Mouse (Mus musculus) MEL (cell line): ENCODE results near the gene Bst2. TPM values are rescaled to one million over a fixed set of nuclear protein-coding genes. Genes with fewer than 3 reads are reported as not detected.

Experiments used
- DNase-seq: peaks from one replicate; pipeline ENCODE4 v3.0.0; 2011; ENCODE audit warnings: low read depth, low spot score
- H3K27ac ChIP-seq: 2 replicates; pipeline ENCODE4 v1.5.1; 2012; ENCODE audit warnings: low read depth, mild to moderate bottlenecking, control low read depth, low read length, moderate library complexity; ENCODE audit not compliant: control insufficient read depth
- H3K27me3 ChIP-seq, 2 experiments: fragments of 150-350 bp in 1 of 2; sonication (generic) in 1 of 2; 2 replicates each; pipeline ENCODE4 v1.6.1; 2012; ENCODE audit warnings: low read length in 2 of 2, mild to moderate bottlenecking in 2 of 2, improper control_type of control experiment in 1 of 2, moderate library complexity in 1 of 2; ENCODE audit not compliant: insufficient read depth in 2 of 2, control insufficient read depth in 1 of 2
- H3K36me3 ChIP-seq, 2 experiments: 2 replicates each; pipeline ENCODE4 v1.6.1; 2012 to 2014; ENCODE audit warnings: low read length in 2 of 2, improper control_type of control experiment in 1 of 2, inconsistent platforms in 1 of 2, mild to moderate bottlenecking in 1 of 2; ENCODE audit not compliant: insufficient read depth in 2 of 2, control insufficient read depth in 1 of 2
- H3K4me1 ChIP-seq, 2 experiments: fragments of 150-350 bp in 1 of 2; sonication (generic) in 1 of 2; 2 replicates each; pipeline ENCODE4 v1.6.1; 2012; ENCODE audit warnings: low read length in 2 of 2, improper control_type of control experiment in 1 of 2, mild to moderate bottlenecking in 1 of 2; ENCODE audit not compliant: insufficient read depth in 2 of 2, control insufficient read depth in 1 of 2
- H3K4me3 ChIP-seq, 2 experiments: fragments of 150-350 bp in 1 of 2; sonication (generic) in 1 of 2; 2 replicates each; pipeline ENCODE4 v1.5.1; 2012; ENCODE audit warnings: low read depth in 2 of 2, low read length in 2 of 2, mild to moderate bottlenecking in 2 of 2, moderate library complexity in 2 of 2, control low read depth in 1 of 2, improper control_type of control experiment in 1 of 2; ENCODE audit not compliant: control insufficient read depth in 1 of 2, insufficient read depth in 1 of 2
- H3K79me2 ChIP-seq: 2 replicates; pipeline ENCODE4 v1.6.1; 2012; ENCODE audit warnings: mild to moderate bottlenecking, low read length, moderate library complexity; ENCODE audit not compliant: control insufficient read depth, poor library complexity, insufficient read depth
- H3K9ac ChIP-seq: 2 replicates; pipeline ENCODE4 v1.6.1; 2012; ENCODE audit warnings: low read depth, mild to moderate bottlenecking, control low read depth, low read length, moderate library complexity; ENCODE audit not compliant: control insufficient read depth, poor library complexity, severe bottlenecking
- H3K9me3 ChIP-seq: fragments of 150-350 bp; sonication (generic); replicated peaks from 2 replicates; pipeline ENCODE4 v1.6.1; 2012; ENCODE audit warnings: mild to moderate bottlenecking, low read length, improper control_type of control experiment, moderate library complexity; ENCODE audit not compliant: insufficient read depth
- BHLHE40 ChIP-seq: IDR thresholded peaks from 2 replicates; pipeline ENCODE4 v1.6.1; 2012; ENCODE audit warnings: low read depth, mild to moderate bottlenecking, inconsistent platforms, low read length, improper control_type of control experiment, borderline replicate concordance
- CHD1 ChIP-seq: IDR thresholded peaks from 2 replicates; pipeline ENCODE4 v1.6.1; 2012; ENCODE audit warnings: low read depth, mild to moderate bottlenecking, inconsistent platforms, low read length, improper control_type of control experiment
- CHD2 ChIP-seq: IDR thresholded peaks from 2 replicates; pipeline ENCODE4 v1.6.1; 2011; ENCODE audit warnings: low read length, improper control_type of control experiment
- CTCF ChIP-seq, 3 experiments: IDR thresholded peaks in 2 of 3; conservative IDR thresholded peaks in 1 of 3; 2 replicates each; pipeline ENCODE4 v1.5.1; 2011 to 2012; ENCODE audit warnings: low read length in 3 of 3, low read depth in 2 of 3, mild to moderate bottlenecking in 2 of 3, improper control_type of control experiment in 1 of 3, inconsistent platforms in 1 of 3, mixed read lengths in 1 of 3, moderate library complexity in 1 of 3; ENCODE audit not compliant: control insufficient read depth in 1 of 3, insufficient read depth in 1 of 3, poor library complexity in 1 of 3, severe bottlenecking in 1 of 3
- ELF1 ChIP-seq: IDR thresholded peaks from 2 replicates; pipeline ENCODE4 v1.6.1; 2014; ENCODE audit warnings: low read depth, mild to moderate bottlenecking, inconsistent platforms, low read length, improper control_type of control experiment, moderate library complexity
- EP300 ChIP-seq, 2 experiments: IDR thresholded peaks; 2 replicates each; pipeline ENCODE4 v1.6.1; 2011; ENCODE audit warnings: improper control_type of control experiment in 2 of 2, low read length in 2 of 2, low read depth in 1 of 2, mild to moderate bottlenecking in 1 of 2
- GABPA ChIP-seq: IDR thresholded peaks from 2 replicates; pipeline ENCODE4 v1.6.1; 2012; ENCODE audit warnings: low read depth, mild to moderate bottlenecking, inconsistent platforms, low read length, improper control_type of control experiment, moderate library complexity
- GATA1 ChIP-seq: IDR thresholded peaks from 2 replicates; pipeline ENCODE4 v1.6.1; 2011; ENCODE audit warnings: low read depth, low read length, improper control_type of control experiment
- HCFC1 ChIP-seq: IDR thresholded peaks from 2 replicates; pipeline ENCODE4 v1.6.1; 2012; ENCODE audit warnings: low read depth, mild to moderate bottlenecking, inconsistent platforms, low read length, improper control_type of control experiment, moderate library complexity
- JUND ChIP-seq: IDR thresholded peaks from 2 replicates; pipeline ENCODE4 v1.6.1; 2011; ENCODE audit warnings: low read depth, mild to moderate bottlenecking, improper control_type of control experiment, low read length
- MAFK ChIP-seq: IDR thresholded peaks from 2 replicates; pipeline ENCODE4 v1.6.1; 2011; ENCODE audit warnings: low read depth, mild to moderate bottlenecking, low read length, improper control_type of control experiment, borderline replicate concordance
- MAX ChIP-seq: IDR thresholded peaks from 2 replicates; pipeline ENCODE4 v1.6.1; 2011; ENCODE audit warnings: low read length, improper control_type of control experiment
- MAZ ChIP-seq: IDR thresholded peaks from 2 replicates; pipeline ENCODE4 v1.6.1; 2012; ENCODE audit warnings: low read depth, mild to moderate bottlenecking, inconsistent platforms, low read length, improper control_type of control experiment
- MEF2A ChIP-seq: IDR thresholded peaks from 2 replicates; pipeline ENCODE4 v1.6.1; 2014; ENCODE audit warnings: low read depth, mild to moderate bottlenecking, inconsistent platforms, low read length, improper control_type of control experiment; ENCODE audit not compliant: poor library complexity, insufficient replicate concordance, severe bottlenecking; ENCODE audit errors: extremely low read depth
- MXI1 ChIP-seq: IDR thresholded peaks from 2 replicates; pipeline ENCODE4 v1.6.1; 2011; ENCODE audit warnings: mild to moderate bottlenecking, low read depth, low read length, improper control_type of control experiment
- MYC ChIP-seq: IDR thresholded peaks from 2 replicates; pipeline ENCODE4 v1.6.1; 2011; ENCODE audit warnings: low read depth, mild to moderate bottlenecking, low read length, improper control_type of control experiment, moderate library complexity
- POLR2AphosphoS2 ChIP-seq: IDR thresholded peaks from 2 replicates; pipeline ENCODE4 v1.6.1; 2011; ENCODE audit warnings: low read length, improper control_type of control experiment
- RAD21 ChIP-seq: IDR thresholded peaks from 2 replicates; pipeline ENCODE4 v1.6.1; 2011; ENCODE audit warnings: mild to moderate bottlenecking, low read depth, low read length, improper control_type of control experiment
- RCOR1 ChIP-seq: IDR thresholded peaks from 2 replicates; pipeline ENCODE4 v1.6.1; 2012; ENCODE audit warnings: low read depth, mild to moderate bottlenecking, inconsistent platforms, low read length, improper control_type of control experiment
- SIN3A ChIP-seq: IDR thresholded peaks from 2 replicates; pipeline ENCODE4 v1.6.1; 2012; ENCODE audit warnings: low read length, improper control_type of control experiment, inconsistent platforms
- SMC3 ChIP-seq: IDR thresholded peaks from 2 replicates; pipeline ENCODE4 v1.6.1; 2011; ENCODE audit warnings: low read depth, low read length, improper control_type of control experiment
- TAL1 ChIP-seq: IDR thresholded peaks from 2 replicates; pipeline ENCODE4 v1.6.1; 2012; ENCODE audit warnings: mild to moderate bottlenecking, inconsistent platforms, low read length, moderate library complexity, mixed read lengths
- TBP ChIP-seq: IDR thresholded peaks from 2 replicates; pipeline ENCODE4 v1.8.0; 2011; ENCODE audit warnings: low read depth, low read length, improper control_type of control experiment
- UBTF ChIP-seq: IDR thresholded peaks from 2 replicates; pipeline ENCODE4 v1.6.1; 2012; ENCODE audit warnings: low read depth, mild to moderate bottlenecking, inconsistent platforms, low read length, improper control_type of control experiment, moderate library complexity, borderline replicate concordance; ENCODE audit not compliant: insufficient read depth
- USF2 ChIP-seq, 2 experiments: IDR thresholded peaks; 2 replicates each; pipeline ENCODE4 v1.6.1; 2011 to 2012; ENCODE audit warnings: improper control_type of control experiment in 2 of 2, low read length in 2 of 2, borderline replicate concordance in 1 of 2, inconsistent platforms in 1 of 2, low read depth in 1 of 2, mild to moderate bottlenecking in 1 of 2; ENCODE audit not compliant: insufficient read depth in 1 of 2
- ZC3H11A ChIP-seq: IDR thresholded peaks from 2 replicates; pipeline ENCODE4 v1.6.1; 2012; ENCODE audit warnings: low read depth, mild to moderate bottlenecking, inconsistent platforms, low read length, improper control_type of control experiment
- ZMIZ1 ChIP-seq: IDR thresholded peaks from 2 replicates; pipeline ENCODE4 v1.6.1; 2012; ENCODE audit warnings: low read depth, mild to moderate bottlenecking, inconsistent platforms, low read length, improper control_type of control experiment, moderate library complexity
- ZNF384 ChIP-seq: IDR thresholded peaks from 2 replicates; pipeline ENCODE4 v1.6.1; 2012; ENCODE audit warnings: low read depth, mild to moderate bottlenecking, inconsistent platforms, low read length, improper control_type of control experiment
- polyA plus RNA-seq, 2 experiments: library from polyadenylated mRNA; stranded (reverse) in 1 of 2; unstranded in 1 of 2; fragments of >175 nt in 1 of 2; fragments of >200 nt in 1 of 2; gene quantifications; 2 replicates each; pipeline versions ENCODE4 v1.2.1 to v1.2.4; 2012; ENCODE audit warnings: low replicate concordance in 2 of 2, low read depth in 1 of 2; ENCODE audit not compliant: insufficient read length in 2 of 2, insufficient read depth in 1 of 2, missing spikeins in 1 of 2
- total RNA-seq: library from RNA; depleted of rRNA; stranded (reverse); fragments of 300-350 nt; gene quantifications from 2 replicates; pipeline ENCODE4 v1.2.3, GENCODE M21; 2012

The Bst2 gene
- total and polyA plus RNA-seq, 3 experiments: 49.9 to 125 TPM; not detected in 1

DNA sequence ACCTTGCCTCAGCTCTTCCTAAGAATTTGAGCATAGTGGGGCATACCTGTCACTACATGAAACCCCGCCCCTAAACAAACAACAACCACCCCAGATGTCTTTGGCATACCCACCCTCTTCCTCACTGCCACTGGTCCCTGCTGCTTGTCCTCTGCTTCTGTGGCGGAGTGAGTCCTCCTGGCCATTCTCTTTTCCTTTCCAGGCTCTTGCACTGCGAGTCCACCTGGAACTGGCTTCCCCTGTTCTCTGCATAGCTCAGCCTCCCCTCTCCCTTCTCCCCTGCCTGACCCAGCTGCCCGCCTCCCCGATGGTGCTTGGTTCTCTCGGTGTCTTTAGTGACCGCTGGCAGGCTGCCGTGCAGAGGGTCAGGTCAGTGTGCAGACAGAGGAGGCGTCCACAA lies 6.5 kb upstream of the Bst2 start:
- Histone ChIP-seq H3K27ac (no peak overlapping the region), H3K4me3 (peak overlapping the region; percentile 88 to 93; a peak in 2 of 4 replicates), H3K9ac (no peak overlapping the region), H3K27me3 (no peaks in the 10 kb centered on the region), H3K79me2 (0 out of 2 replicates have a peak, but pooled peaks cover 6% of the 10 kb centered on the region), H3K36me3 (peaks cover 0 to 5% of the 10 kb centered on the region in 2 experiments; a peak in 2 of 4 replicates), H3K9me3 (no peaks in the 10 kb centered on the region), H3K4me1 (peaks cover 2 to 8% of the 10 kb centered on the region in 2 experiments; a peak in 1 of 4 replicates)
- TF ChIP-seq ZMIZ1: no peak
- no peak for TF ChIP-seq RAD21
- TF ChIP-seq MXI1: no peak
- TF ChIP-seq ZC3H11A: no peak
- no peak for TF ChIP-seq SMC3
- no peak for TF ChIP-seq UBTF
- no peak for TF ChIP-seq JUND
- TF ChIP-seq CTCF (IDR thresholded peaks at IDR 0.05 in 2 of 3, conservative IDR thresholded peaks at IDR 0.05 in 1 of 3; ENCODE audit: control insufficient read depth in 1 of 3, insufficient read depth in 1 of 3, low read depth in 2 of 3, low read length in 3 of 3, poor library complexity in 1 of 3, severe bottlenecking in 1 of 3): no peak
- no peak for TF ChIP-seq CHD2
- no peak for TF ChIP-seq MAX
- TF ChIP-seq USF2 (IDR thresholded peaks at IDR 0.05; ENCODE audit: borderline replicate concordance in 1 of 2, insufficient read depth in 1 of 2, low read depth in 1 of 2, low read length in 2 of 2): no peak
- no peak for TF ChIP-seq ELF1
- no peak for TF ChIP-seq TAL1
- no peak for TF ChIP-seq BHLHE40
- no peak for TF ChIP-seq MYC
- no peak for TF ChIP-seq SIN3A
- TF ChIP-seq MAZ: no peak
- TF ChIP-seq HCFC1: no peak
- TF ChIP-seq GATA1: no peak
- no peak for TF ChIP-seq POLR2AphosphoS2
- DNase-seq: no peak

DNA sequence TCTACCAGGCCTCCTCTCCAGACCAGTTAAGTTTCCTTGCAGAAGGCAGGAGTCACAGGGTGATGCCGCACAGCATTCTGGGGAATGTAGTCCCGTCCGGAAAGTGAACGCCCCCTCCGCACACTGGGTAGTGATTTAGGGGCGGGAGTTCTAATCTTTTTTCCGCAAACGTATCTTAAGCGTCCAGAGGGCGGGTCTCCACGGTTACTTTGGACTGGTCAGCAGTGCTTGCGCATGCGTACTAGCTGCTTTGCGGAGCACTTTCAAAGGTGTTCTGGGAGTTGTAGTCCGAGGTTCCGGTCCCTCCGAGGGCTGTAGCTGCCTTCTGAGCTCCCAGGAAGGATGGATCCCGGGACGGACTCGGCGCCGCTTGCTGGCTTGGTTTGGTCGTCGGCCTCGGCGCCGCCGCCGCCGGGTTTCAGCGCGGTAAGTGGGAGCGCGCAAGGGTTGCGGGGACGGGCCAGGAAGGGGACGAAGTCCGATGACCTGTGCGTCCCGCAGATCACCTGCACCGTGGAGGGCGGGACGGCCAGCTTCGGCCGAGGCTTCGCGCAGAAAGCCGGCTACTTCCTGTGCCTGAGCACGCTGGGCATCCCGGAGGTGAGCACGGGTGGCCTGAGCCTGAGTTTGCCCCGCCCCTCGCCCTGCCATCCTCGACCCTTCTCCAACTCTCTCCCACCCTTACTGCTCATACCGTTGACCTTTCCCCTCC lies 5.5 kb upstream of the Bst2 start, which contains the start of gene Mvb12a:
TSS of gene Mvb12a (plus strand) at position 291 of the 712 bp plus-strand sequence.
- Histone ChIP-seq H3K79me2 (0 out of 2 replicates have a peak, but pooled peaks cover 6% of the 10 kb centered on the region), H3K36me3 (peaks cover 0 to 5% of the 10 kb centered on the region in 2 experiments; a peak in 2 of 4 replicates), H3K4me3 (peak within 1 kb of the TSS; percentile 88 to 93), H3K4me1 (peaks cover 2 to 8% of the 10 kb centered on the region in 2 experiments; a peak in 2 of 4 replicates), H3K9me3 (no peaks in the 10 kb centered on the region), H3K27ac (no peak within 1 kb of the TSS), H3K9ac (peak within 1 kb of the TSS; percentile 74), H3K27me3 (no peaks in the 10 kb centered on the region)
- peak; percentile 99 for DNase-seq
- TF ChIP-seq MEF2A (no peak), ZNF384 (no peak), GABPA (no peak), CTCF (IDR thresholded peaks at IDR 0.05 in 2 of 3, conservative IDR thresholded peaks at IDR 0.05 in 1 of 3; ENCODE audit: control insufficient read depth in 1 of 3, insufficient read depth in 1 of 3, low read depth in 2 of 3, low read length in 3 of 3, poor library complexity in 1 of 3, severe bottlenecking in 1 of 3) (peak in 1 of 3 experiments; percentile 3; a peak in 1 of 6 replicates), MAX (peak; percentile 46; the same call in 1 of the 2 replicates), UBTF (no peak), SIN3A (peak; percentile 96), GATA1 (peak; percentile 56), JUND (no peak), ZMIZ1 (no peak), ELF1 (peak; percentile 96), RCOR1 (peak; percentile 52; the same call in 1 of the 2 replicates), TAL1 (no peak), EP300 (IDR thresholded peaks at IDR 0.05; ENCODE audit: low read depth in 1 of 2, low read length in 2 of 2) (no peak; a peak in 1 of 4 replicates), CHD1 (no peak), MAFK (no peak), MXI1 (peak; percentile 76; the same call in 1 of the 2 replicates), TBP (0 out of 2 replicates have a peak, but pooled peaks have one; percentile 22), RAD21 (no peak)
